Mouse (Mus musculus): ENCODE results near the gene Pbx1.

DNA sequence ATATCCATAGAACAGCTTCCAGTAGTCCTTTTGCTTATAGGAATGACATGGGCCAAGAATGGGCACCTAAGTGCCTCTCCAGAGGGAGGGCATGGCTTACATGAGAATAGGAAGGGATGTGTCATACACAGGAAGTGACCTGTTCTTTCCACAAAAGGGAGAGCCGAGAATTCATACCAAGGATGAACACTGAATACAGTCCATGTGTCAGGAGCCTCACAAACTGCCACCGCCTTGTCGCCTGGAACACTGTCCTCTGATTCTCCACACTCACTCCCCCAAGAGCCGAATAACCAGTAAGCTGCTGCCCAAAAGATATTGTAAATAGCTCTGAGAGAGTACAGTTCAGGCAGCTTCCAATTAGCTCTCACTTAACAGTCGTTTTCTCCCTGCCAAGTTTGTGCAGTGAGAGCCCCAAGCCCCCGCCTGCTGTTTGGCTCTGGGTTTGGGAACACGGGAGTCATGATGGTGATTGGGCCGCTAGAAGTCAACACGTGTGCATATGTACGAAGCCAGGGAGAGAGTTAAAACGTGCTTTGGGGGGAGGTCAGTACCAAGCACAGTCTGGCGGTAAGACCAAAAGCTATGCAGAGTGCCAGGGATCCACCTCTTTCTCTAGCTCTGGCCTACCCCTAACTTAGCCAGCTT lies 57.0 kb downstream of the Pbx1 start:
- TF ChIP-seq CTCF (conservative IDR thresholded peaks at IDR 0.05; ENCODE audit: low read length) (no peak), POU5F1 (IDR thresholded peaks at IDR 0.05; ENCODE audit: borderline replicate concordance, low read length) (no peak), NANOG (IDR thresholded peaks at IDR 0.05; ENCODE audit: borderline replicate concordance, low read length) (no peak)
